Mouse (Mus musculus) ES-Bruce4 (cell line): ENCODE results near the gene Sema4c.

ENCODE experiments used
- CTCF ChIP-seq: IDR thresholded peaks from one replicate; pipeline ENCODE4 v1.8.1; 2011; ENCODE audit warnings: low read depth, low read length
- EP300 ChIP-seq: IDR thresholded peaks from 2 replicates; pipeline ENCODE4 v1.6.1; 2011; ENCODE audit warnings: low read depth, low read length; ENCODE audit not compliant: insufficient read depth

DNA sequence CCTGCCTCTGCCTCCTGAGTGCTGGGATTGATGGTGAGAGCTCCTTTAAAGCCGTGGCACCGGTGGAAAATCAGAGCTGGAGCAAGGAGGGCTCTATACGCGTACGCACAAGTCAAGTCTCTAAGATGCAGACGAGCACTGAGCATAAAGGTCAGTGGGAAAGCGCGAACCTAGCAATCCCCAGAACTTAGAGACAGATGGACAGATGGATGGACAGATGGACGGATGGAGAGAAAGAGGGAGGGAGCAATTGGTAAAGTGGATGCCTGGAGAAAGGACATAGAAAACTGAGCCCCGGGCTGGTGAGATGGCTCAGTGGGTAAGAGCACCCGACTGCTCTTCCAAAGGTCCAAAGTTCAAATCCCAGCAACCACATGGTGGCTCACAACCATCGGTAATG, 17.3 kb downstream of the Sema4c start:
- TF ChIP-seq CTCF (no peak), EP300 (no peak)
